Mouse (Mus musculus) midbrain, embryonic 13.5 days (tissue): ENCODE results near the gene Ppp2r5c. TPM values are rescaled to one million over a fixed set of nuclear protein-coding genes. Genes with fewer than 3 reads are reported as not detected.

Experiments used
- ATAC-seq: fragments of 200-750 bp; cut with Nextera tagmentation; 2 replicates; pipeline ENCODE4 v1.8.0; 2017; ENCODE audit warnings: mild to moderate bottlenecking, moderate TSS enrichment, moderate library complexity
- H3K27ac ChIP-seq: fragments of 300-500 bp; sonication (generic); 2 replicates; pipeline ENCODE4 v1.5.1; 2015; ENCODE audit warnings: inconsistent platforms, mild to moderate bottlenecking, moderate library complexity
- H3K27me3 ChIP-seq: fragments of 300-500 bp; sonication (generic); 2 replicates; pipeline ENCODE4 v1.6.1; 2015; ENCODE audit warnings: mild to moderate bottlenecking, inconsistent platforms
- H3K36me3 ChIP-seq: fragments of 300-500 bp; sonication (generic); 2 replicates; pipeline ENCODE4 v1.6.1; 2015; ENCODE audit warnings: mild to moderate bottlenecking, inconsistent platforms
- H3K4me1 ChIP-seq: fragments of 300-500 bp; sonication (generic); replicated peaks from 2 replicates; pipeline ENCODE4 v1.6.1; 2015; ENCODE audit warnings: inconsistent platforms
- H3K4me2 ChIP-seq: fragments of 300-500 bp; sonication (generic); replicated peaks from 2 replicates; pipeline ENCODE4 v1.6.1; 2015; ENCODE audit warnings: moderate library complexity, mild to moderate bottlenecking, inconsistent platforms
- H3K4me3 ChIP-seq: fragments of 300-500 bp; sonication (generic); replicated peaks from 2 replicates; pipeline ENCODE4 v1.5.1; 2015; ENCODE audit warnings: mild to moderate bottlenecking, inconsistent platforms
- H3K9ac ChIP-seq: fragments of 300-500 bp; sonication (generic); replicated peaks from 2 replicates; pipeline ENCODE4 v1.6.1; 2015; ENCODE audit warnings: mild to moderate bottlenecking, inconsistent platforms
- H3K9me3 ChIP-seq: fragments of 300-500 bp; sonication (generic); 2 replicates; pipeline ENCODE4 v1.6.1; 2016; ENCODE audit warnings: mild to moderate bottlenecking, inconsistent platforms
- WGBS: fragments of 180-500 bp; shearing (Covaris S2); methylation state at CpG from one replicate; pipeline ENCODE4 v1.1.7; 2015; 5-methylcytosine and 5-hydroxymethylcytosine counted together
- polyA plus RNA-seq: library from polyadenylated mRNA; unstranded; fragments of >200 nt; fragmentation: Nextera tagmentation; extraction: Ambion mirVana; gene quantifications from 2 replicates; pipeline ENCODE4 v1.2.1, GENCODE M21; 2015

Ppp2r5c gene
- polyA plus RNA-seq, 1 experiment from 2014 or later, result 136 TPM

GRCm38 (mm10) chr12:110478601-110479008 is 31.7 kb downstream of the Ppp2r5c start:
- no peaks in the 10 kb centered on the region for H3K27me3 ChIP-seq
- no peaks in the 10 kb centered on the region for H3K9me3 ChIP-seq
- ATAC-seq, result no peak
- WGBS, result 71% methylated on average over 9 of the region's 9 CpGs
- no peak overlapping the region for H3K9ac ChIP-seq
- H3K27ac ChIP-seq, result no peak overlapping the region
- 0 out of 2 replicates have a peak, but pooled peaks cover 3% of the 10 kb centered on the region for H3K36me3 ChIP-seq
- no peak overlapping the region for H3K4me3 ChIP-seq
- no peak overlapping the region for H3K4me2 ChIP-seq
- 0 out of 2 replicates have a peak, but pooled peaks cover under 1% of the 10 kb centered on the region for H3K4me1 ChIP-seq

GRCm38 (mm10) chr12:110479268-110479667 is 32.3 kb downstream of the Ppp2r5c start:
- no peak overlapping the region for H3K4me2 ChIP-seq
- no peaks in the 10 kb centered on the region for H3K9me3 ChIP-seq
- no peak for ATAC-seq
- H3K4me3 ChIP-seq, result no peak overlapping the region
- no peak overlapping the region for H3K27ac ChIP-seq
- H3K9ac ChIP-seq, result no peak overlapping the region
- H3K4me1 ChIP-seq, result peaks cover 6% of the 10 kb centered on the region; the same call in 1 of the 2 replicates
- 85% methylated on average over 12 of the region's 12 CpGs for WGBS
- H3K27me3 ChIP-seq, result no peaks in the 10 kb centered on the region
- 0 out of 2 replicates have a peak, but pooled peaks cover 3% of the 10 kb centered on the region for H3K36me3 ChIP-seq

- peaks cover 14% of the 10 kb centered on the region for H3K4me1 ChIP-seq
- H3K4me3 ChIP-seq, result no peak overlapping the region
- H3K27me3 ChIP-seq, result no peaks in the 10 kb centered on the region
- no peak for ATAC-seq
- H3K9ac ChIP-seq, result no peak overlapping the region
- H3K9me3 ChIP-seq, result no peaks in the 10 kb centered on the region
- 87% methylated on average over 4 of the region's 4 CpGs for WGBS
- no peak overlapping the region for H3K4me2 ChIP-seq
- H3K36me3 ChIP-seq, result no peaks in the 10 kb centered on the region
- no peak overlapping the region for H3K27ac ChIP-seq
Observed at GRCm38 (mm10) chr12:110480701-110481100, 33.8 kb downstream of the Ppp2r5c start.

GRCm38 (mm10) chr12:110483761-110484160 is 36.8 kb downstream of the Ppp2r5c start:
- no peak overlapping the region for H3K9ac ChIP-seq
- no peak overlapping the region for H3K27ac ChIP-seq
- WGBS, result 32% methylated on average over 6 of the region's 6 CpGs
- no peak overlapping the region for H3K4me2 ChIP-seq
- peaks cover 38% of the 10 kb centered on the region for H3K4me1 ChIP-seq
- no peak overlapping the region for H3K4me3 ChIP-seq
- H3K9me3 ChIP-seq, result no peaks in the 10 kb centered on the region
- no peaks in the 10 kb centered on the region for H3K27me3 ChIP-seq
- ATAC-seq, result no peak
- no peaks in the 10 kb centered on the region for H3K36me3 ChIP-seq

GRCm38 (mm10) chr12:110484824-110485584 is 38.1 kb downstream of the Ppp2r5c start:
- Histone ChIP-seq H3K36me3 (no peaks in the 10 kb centered on the region), H3K4me2 (peak overlapping the region; percentile 81), H3K27ac (peak overlapping the region; percentile 98), H3K27me3 (no peaks in the 10 kb centered on the region), H3K9me3 (no peaks in the 10 kb centered on the region), H3K4me1 (peaks cover 38% of the 10 kb centered on the region), H3K9ac (peak overlapping the region; percentile 78), H3K4me3 (peak overlapping the region; percentile 59)
- ATAC-seq, result peak; percentile 62
- 4% methylated on average over 17 of the region's 17 CpGs for WGBS

- Histone ChIP-seq H3K27ac (peak overlapping the region; percentile 98), H3K9me3 (no peaks in the 10 kb centered on the region), H3K4me1 (peaks cover 38% of the 10 kb centered on the region), H3K4me2 (peak overlapping the region; percentile 81), H3K27me3 (no peaks in the 10 kb centered on the region), H3K4me3 (peak overlapping the region; percentile 59), H3K9ac (peak overlapping the region; percentile 79), H3K36me3 (no peaks in the 10 kb centered on the region; the same call in 1 of the 2 replicates)
- ATAC-seq, result peak; percentile 85
- under 1% methylated on average over 27 of the region's 27 CpGs for WGBS
Observed at GRCm38 (mm10) chr12:110485585-110486331, 38.8 kb downstream of the Ppp2r5c start.

- Histone ChIP-seq H3K27me3 (no peaks in the 10 kb centered on the region), H3K4me1 (peaks cover 38% of the 10 kb centered on the region), H3K4me3 (peak overlapping the region; percentile 59), H3K9me3 (no peaks in the 10 kb centered on the region), H3K4me2 (peak overlapping the region; percentile 81), H3K36me3 (no peaks in the 10 kb centered on the region; the same call in 1 of the 2 replicates), H3K27ac (no peak overlapping the region), H3K9ac (peak overlapping the region; percentile 79)
- no peak for ATAC-seq
- 83% methylated on average over 5 of the region's 5 CpGs for WGBS
Observed at GRCm38 (mm10) chr12:110486852-110487251, 39.9 kb downstream of the Ppp2r5c start.

GRCm38 (mm10) chr12:110488031-110488430 is 41.1 kb downstream of the Ppp2r5c start:
- no peak for ATAC-seq
- peak overlapping the region; percentile 39; the same call in 1 of the 2 replicates for H3K9ac ChIP-seq
- no peaks in the 10 kb centered on the region for H3K9me3 ChIP-seq
- H3K4me2 ChIP-seq, result no peak overlapping the region; the same call in 1 of the 2 replicates
- H3K4me3 ChIP-seq, result no peak overlapping the region
- WGBS, result 84% methylated on average over 9 of the region's 9 CpGs
- H3K27ac ChIP-seq, result no peak overlapping the region
- no peaks in the 10 kb centered on the region for H3K27me3 ChIP-seq
- H3K4me1 ChIP-seq, result peaks cover 38% of the 10 kb centered on the region
- no peaks in the 10 kb centered on the region; the same call in 1 of the 2 replicates for H3K36me3 ChIP-seq

- Histone ChIP-seq H3K4me1 (peaks cover 24% of the 10 kb centered on the region), H3K4me2 (no peak overlapping the region), H3K36me3 (no peaks in the 10 kb centered on the region; the same call in 1 of the 2 replicates), H3K4me3 (no peak overlapping the region), H3K27ac (no peak overlapping the region), H3K9me3 (no peaks in the 10 kb centered on the region), H3K27me3 (no peaks in the 10 kb centered on the region), H3K9ac (no peak overlapping the region)
- no peak for ATAC-seq
- 88% methylated on average over 12 of the region's 12 CpGs for WGBS
Observed at GRCm38 (mm10) chr12:110489946-110490701, 43.2 kb downstream of the Ppp2r5c start.

- ATAC-seq, result no peak
Observed at GRCm38 (mm10) chr12:110492436-110492835, 45.5 kb downstream of the Ppp2r5c start.

GRCm38 (mm10) chr12:110493597-110494369 is 46.9 kb downstream of the Ppp2r5c start:
- 94% methylated on average over 13 of the region's 13 CpGs for WGBS
- peaks cover 17% of the 10 kb centered on the region for H3K4me1 ChIP-seq
- H3K4me2 ChIP-seq, result no peak overlapping the region
- H3K27me3 ChIP-seq, result no peaks in the 10 kb centered on the region
- H3K9ac ChIP-seq, result no peak overlapping the region
- no peak overlapping the region for H3K27ac ChIP-seq
- no peaks in the 10 kb centered on the region; the same call in 1 of the 2 replicates for H3K36me3 ChIP-seq
- no peaks in the 10 kb centered on the region for H3K9me3 ChIP-seq
- H3K4me3 ChIP-seq, result no peak overlapping the region
- no peak for ATAC-seq

More at GRCm38 (mm10) chr12:110492436-110492835, 45.5 kb downstream of the Ppp2r5c start:
- WGBS, result 93% methylated on average over 5 of the region's 5 CpGs
- Histone ChIP-seq H3K4me3 (no peak overlapping the region), H3K36me3 (no peaks in the 10 kb centered on the region; the same call in 1 of the 2 replicates), H3K4me2 (no peak overlapping the region), H3K9ac (no peak overlapping the region), H3K9me3 (no peaks in the 10 kb centered on the region), H3K4me1 (peaks cover 16% of the 10 kb centered on the region), H3K27me3 (no peaks in the 10 kb centered on the region), H3K27ac (no peak overlapping the region)
